Mouse (Mus musculus) midbrain, postnatal 0 days (tissue): Measurements from ENCODE around the gene Pgm3. TPM values are rescaled to one million over a fixed set of nuclear protein-coding genes. Genes with fewer than 3 reads are reported as not detected.

Experiments used
- ATAC-seq: fragments of 200-750 bp; cut with Nextera tagmentation; 2 replicates; pipeline ENCODE4 v1.8.0; 2017; ENCODE audit warnings: moderate number of reproducible peaks, mild to moderate bottlenecking, moderate TSS enrichment, moderate library complexity; ENCODE audit not compliant: low FRiP score
- DNase-seq: peaks from one replicate; pipeline ENCODE4 v3.0.0-alpha.2; 2015; ENCODE audit warnings: low spot score
- H3K27ac ChIP-seq: fragments of 300-500 bp; sonication (generic); 2 replicates; pipeline ENCODE4 v1.5.1; 2014; ENCODE audit warnings: low read depth, mild to moderate bottlenecking, low read length, mixed read lengths
- H3K27me3 ChIP-seq: fragments of 300-500 bp; sonication (generic); 2 replicates; pipeline ENCODE4 v1.6.1; 2014; ENCODE audit warnings: low read length, control low read depth, mixed read lengths; ENCODE audit not compliant: insufficient read depth
- H3K36me3 ChIP-seq: fragments of 300-500 bp; sonication (generic); 2 replicates; pipeline ENCODE4 v1.6.1; 2014; ENCODE audit warnings: low read length, control low read depth, mixed read lengths; ENCODE audit not compliant: insufficient read depth
- H3K4me1 ChIP-seq: fragments of 300-500 bp; sonication (generic); 2 replicates; pipeline ENCODE4 v1.6.1; 2014; ENCODE audit warnings: mild to moderate bottlenecking, control low read depth, antibody characterized with exemption, low read length, mixed read lengths; ENCODE audit not compliant: insufficient read depth
- H3K4me2 ChIP-seq: fragments of 300-500 bp; sonication (generic); 2 replicates; pipeline ENCODE4 v1.6.1; 2014; ENCODE audit warnings: low read depth, mild to moderate bottlenecking, low read length, mixed read lengths; ENCODE audit not compliant: poor library complexity, severe bottlenecking
- H3K4me3 ChIP-seq: fragments of 300-500 bp; sonication (generic); 2 replicates; pipeline ENCODE4 v1.5.1; 2014; ENCODE audit warnings: low read depth, mild to moderate bottlenecking, low read length, moderate library complexity
- H3K9ac ChIP-seq: fragments of 300-500 bp; sonication (generic); replicated peaks from 2 replicates; pipeline ENCODE4 v1.6.1; 2014; ENCODE audit warnings: mild to moderate bottlenecking, low read length, moderate library complexity, mixed read lengths; ENCODE audit not compliant: poor library complexity, severe bottlenecking
- H3K9me3 ChIP-seq: fragments of 300-500 bp; sonication (generic); 2 replicates; pipeline ENCODE4 v1.6.1; 2016; ENCODE audit warnings: low read length, control low read depth
- CTCF ChIP-seq: IDR thresholded peaks from 2 replicates; pipeline ENCODE4 v1.5.1; 2016; ENCODE audit warnings: antibody characterized with exemption, mild to moderate bottlenecking
- WGBS: fragments of 180-500 bp; shearing (Covaris S2); extraction: QIAGEN DNeasy Blood & Tissue Kit; methylation state at CpG from one replicate; pipeline ENCODE4 v1.1.7; 2014; 5-methylcytosine and 5-hydroxymethylcytosine counted together
- polyA plus RNA-seq: library from polyadenylated mRNA; unstranded; fragments of >200 nt; fragmentation: Nextera tagmentation; extraction: Ambion mirVana; gene quantifications from 2 replicates; pipeline ENCODE4 v1.2.1, GENCODE M21; 2015
- total RNA-seq: library from RNA; depleted of rRNA; stranded (reverse); fragments of >200 nt; gene quantifications from 2 replicates; pipeline ENCODE4 v1.2.3, GENCODE M21; 2014

Gene Pgm3
- total and polyA plus RNA-seq, 2 experiments from 2014 or later = 20.9 to 25.5 TPM

DNA sequence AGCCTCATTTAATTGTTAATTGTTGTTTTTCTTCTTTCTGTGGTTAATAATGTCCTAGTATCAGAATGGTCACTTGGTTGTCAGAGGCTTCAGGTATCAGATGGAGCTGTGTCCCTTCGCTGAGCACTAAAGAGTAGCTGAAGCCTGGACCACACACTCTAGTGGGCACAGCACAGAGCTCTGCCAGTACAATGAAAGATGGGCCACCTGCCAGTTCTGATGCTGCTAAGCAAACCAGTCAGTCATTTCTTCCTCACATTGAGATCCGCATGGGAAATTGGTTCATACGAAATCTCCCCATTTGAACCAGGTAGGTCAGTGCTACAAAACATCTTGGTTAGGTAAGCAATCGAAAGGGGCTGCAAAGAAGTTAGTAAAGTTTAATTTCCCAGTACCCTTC, 17.0 kb downstream of the Pgm3 start:
- H3K4me3 ChIP-seq = no peak overlapping the region
- H3K27ac ChIP-seq = no peak overlapping the region
- H3K36me3 ChIP-seq = peaks cover 51% of the 10 kb centered on the region
- no peaks in the 10 kb centered on the region for H3K27me3 ChIP-seq
- DNase-seq (peak; percentile 11), ATAC-seq (no peak)
- H3K4me2 ChIP-seq = no peak overlapping the region
- no peak overlapping the region for H3K9ac ChIP-seq
- no peak for TF ChIP-seq CTCF
- WGBS = 93% methylated on average over 4 of the region's 4 CpGs
- H3K9me3 ChIP-seq = no peaks in the 10 kb centered on the region
- no peaks in the 10 kb centered on the region for H3K4me1 ChIP-seq

- Histone ChIP-seq H3K9me3 (no peaks in the 10 kb centered on the region), H3K27me3 (no peaks in the 10 kb centered on the region), H3K4me1 (no peaks in the 10 kb centered on the region), H3K4me2 (no peak overlapping the region), H3K36me3 (peaks cover 51% of the 10 kb centered on the region), H3K4me3 (no peak overlapping the region), H3K9ac (no peak overlapping the region), H3K27ac (no peak overlapping the region)
- WGBS = 88% methylated on average over 9 of the region's 9 CpGs
- ATAC-seq = no peak
- no peak for DNase-seq
- TF ChIP-seq CTCF = no peak
Observed at GRCm38 (mm10) chr9:86553886-86554285, 17.8 kb downstream of the Pgm3 start.

DNA sequence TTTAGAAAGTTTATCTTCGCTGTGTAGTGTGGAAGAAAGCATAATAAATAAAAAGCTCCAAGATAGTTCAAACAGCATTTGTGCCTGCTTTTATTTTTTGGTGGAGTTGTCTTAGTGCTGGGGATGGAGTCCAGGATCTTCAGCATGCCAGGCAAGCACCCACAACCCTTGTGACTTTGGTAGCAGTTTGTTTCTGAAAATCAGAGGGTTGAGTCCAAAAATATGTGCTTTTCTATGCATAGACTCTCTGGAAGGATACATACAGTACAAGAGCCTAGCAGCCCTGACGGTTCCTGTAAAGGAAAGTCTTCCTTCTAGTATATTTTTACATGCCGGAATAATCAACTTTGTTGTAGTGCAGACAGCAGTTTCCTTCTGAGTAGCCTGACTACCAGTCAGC, 20.9 kb downstream of the Pgm3 start:
- ATAC-seq (no peak), DNase-seq (no peak)
- H3K4me3 ChIP-seq = no peak overlapping the region
- no peak for TF ChIP-seq CTCF
- no peak overlapping the region for H3K27ac ChIP-seq
- no peaks in the 10 kb centered on the region for H3K4me1 ChIP-seq
- no peaks in the 10 kb centered on the region for H3K9me3 ChIP-seq
- H3K36me3 ChIP-seq = peaks cover 48% of the 10 kb centered on the region
- no peaks in the 10 kb centered on the region for H3K27me3 ChIP-seq
- WGBS = 90% methylated on average over 3 of the region's 3 CpGs
- H3K9ac ChIP-seq = no peak overlapping the region
- H3K4me2 ChIP-seq = no peak overlapping the region

DNA sequence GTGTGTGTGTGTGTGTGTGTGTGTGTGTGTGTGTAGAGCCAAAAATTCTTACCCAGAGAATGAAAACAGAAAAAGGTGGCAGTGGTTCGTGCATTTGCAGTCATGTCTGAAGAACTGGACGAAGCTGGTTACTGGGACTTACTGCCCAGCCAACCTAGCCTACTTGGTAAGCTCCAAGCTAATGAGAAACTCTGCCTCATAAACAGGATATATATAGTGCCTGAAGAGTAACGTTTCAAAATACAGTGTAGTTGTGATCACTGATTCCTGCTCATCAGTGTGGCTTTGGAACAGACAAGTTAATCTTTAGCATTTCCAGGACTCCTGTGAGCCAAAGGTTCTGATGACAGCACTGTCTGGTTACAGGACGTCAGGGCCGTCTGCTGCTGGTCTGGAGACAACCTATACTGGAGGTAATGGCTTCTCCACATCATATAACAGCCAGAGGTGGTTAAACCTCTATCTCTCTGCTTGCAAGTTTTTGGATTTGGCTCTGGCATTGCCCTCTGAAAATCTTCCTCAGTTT, 21.9 kb downstream of the Pgm3 start:
- WGBS = 95% methylated on average over 5 of the region's 5 CpGs
- Histone ChIP-seq H3K27me3 (no peaks in the 10 kb centered on the region), H3K4me3 (no peak overlapping the region), H3K9me3 (no peaks in the 10 kb centered on the region), H3K36me3 (peaks cover 52% of the 10 kb centered on the region), H3K27ac (no peak overlapping the region), H3K9ac (no peak overlapping the region), H3K4me1 (no peaks in the 10 kb centered on the region), H3K4me2 (no peak overlapping the region)
- no peak for ATAC-seq
- TF ChIP-seq CTCF = no peak
- DNase-seq = no peak

DNA sequence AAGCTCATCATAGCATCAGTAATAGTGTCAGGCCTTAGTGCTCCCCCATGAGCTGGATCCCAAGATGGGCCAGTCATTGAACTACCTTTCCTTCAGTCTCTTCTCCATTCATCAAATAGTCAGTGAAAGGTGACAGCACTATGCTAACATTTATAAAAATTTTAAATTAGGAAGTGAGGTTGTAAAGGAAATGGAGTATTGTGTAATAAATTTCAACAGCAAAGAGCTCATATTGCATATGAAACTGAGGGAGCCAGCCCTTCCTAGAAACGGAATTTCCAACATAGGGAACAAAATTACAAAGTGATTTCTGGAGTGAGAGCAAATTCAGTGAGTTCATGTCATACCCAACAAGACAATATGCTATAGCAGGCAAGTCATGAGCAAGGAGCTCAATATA, 27.1 kb downstream of the Pgm3 start:
- Histone ChIP-seq H3K4me1 (no peaks in the 10 kb centered on the region), H3K27ac (no peak overlapping the region), H3K9ac (no peak overlapping the region), H3K9me3 (no peaks in the 10 kb centered on the region), H3K27me3 (no peaks in the 10 kb centered on the region), H3K4me2 (no peak overlapping the region), H3K4me3 (no peak overlapping the region), H3K36me3 (peaks cover 46% of the 10 kb centered on the region)
- TF ChIP-seq CTCF = no peak
- DNase-seq = no peak
- no peak for ATAC-seq
- WGBS = 66% methylated on average over 1 of the region's 1 CpGs

DNA sequence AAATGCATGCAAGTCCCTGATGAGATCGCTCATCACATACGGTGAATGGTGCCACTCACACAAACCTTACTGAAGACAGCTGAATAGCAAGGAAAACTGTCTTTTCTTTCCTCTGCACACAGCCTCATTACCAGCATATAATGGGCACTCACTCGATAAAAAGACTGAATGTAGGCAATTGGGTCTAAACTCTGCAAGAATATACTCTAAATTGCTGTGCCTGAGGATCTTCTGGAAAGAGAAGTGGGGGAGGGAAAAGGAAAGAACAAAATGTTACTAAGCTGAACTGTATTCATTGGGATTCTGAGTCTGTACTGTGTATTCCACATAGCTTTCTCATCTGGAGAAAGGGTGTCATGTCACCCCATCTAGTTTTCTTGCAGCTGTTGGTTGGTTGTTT, 28.2 kb downstream of the Pgm3 start:
- Histone ChIP-seq H3K27ac (no peak overlapping the region), H3K9me3 (no peaks in the 10 kb centered on the region)

More for the DNA sequence above, 28.2 kb downstream of the Pgm3 start:
- Histone ChIP-seq H3K4me3 (no peak overlapping the region), H3K4me2 (no peak overlapping the region), H3K9ac (no peak overlapping the region), H3K4me1 (no peaks in the 10 kb centered on the region), H3K27me3 (no peaks in the 10 kb centered on the region), H3K36me3 (peaks cover 37% of the 10 kb centered on the region)
- 84% methylated on average over 3 of the region's 3 CpGs for WGBS
- TF ChIP-seq CTCF = no peak
- no peak for ATAC-seq
- DNase-seq = peak; percentile 3
